Mouse (Mus musculus): ENCODE measurements around the gene Ldb2. TPM values are rescaled to one million over a fixed set of nuclear protein-coding genes. Genes with fewer than 3 reads are reported as not detected.

Gene Ldb2
- total RNA-seq, 2 experiments from 2014 or later = 6.1 to 6.8 TPM

GRCm38 (mm10) chr5:44543472-44544132 is 255.9 kb downstream of the Ldb2 start:
- no peak for DNase-seq

DNA sequence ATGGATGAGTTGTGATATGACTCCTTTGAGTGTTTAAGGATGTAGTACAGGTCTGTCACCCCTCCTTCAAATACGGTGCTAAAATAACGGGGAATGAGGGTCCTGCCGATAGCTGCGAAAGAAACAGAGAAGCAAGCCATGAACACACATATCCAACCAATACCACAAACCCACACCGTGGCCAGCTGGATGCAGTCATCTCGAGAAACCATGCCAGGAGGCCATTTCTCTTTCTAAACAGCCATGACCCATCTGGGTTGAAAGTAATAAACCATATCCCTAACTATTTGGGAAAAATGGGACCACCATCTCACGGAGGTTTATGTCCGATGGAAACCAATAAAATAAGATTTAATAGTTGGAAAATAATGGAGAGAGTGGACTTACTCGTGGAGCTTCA is 257.7 kb downstream of the Ldb2 start:
- no peak for DNase-seq

DNA sequence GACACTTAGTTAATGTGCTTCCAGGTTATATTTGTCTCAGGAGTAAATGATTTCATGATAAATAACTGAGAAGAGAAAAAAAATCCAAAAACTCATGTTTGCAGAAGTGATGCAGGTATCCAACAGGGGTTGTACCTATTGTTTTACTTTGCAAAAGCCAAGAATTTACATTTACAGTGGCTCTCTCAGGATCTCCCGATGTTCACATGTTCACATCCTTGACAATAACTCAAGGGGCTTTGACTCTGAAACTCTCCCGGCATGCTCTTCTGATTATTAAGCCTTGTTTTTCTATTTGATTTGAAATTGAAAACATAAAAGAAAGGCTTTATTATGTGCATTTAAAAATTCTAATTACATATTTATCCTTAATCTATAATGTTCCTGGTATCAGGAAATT is 260.8 kb downstream of the Ldb2 start:
- DNase-seq = no peak

- DNase-seq = peak; percentile 32 to 49
Observed at GRCm38 (mm10) chr5:44538000-44538395, 261.5 kb downstream of the Ldb2 start.

GRCm38 (mm10) chr5:44537316-44537999 is 262.0 kb downstream of the Ldb2 start:
- DNase-seq = no peak

GRCm38 (mm10) chr5:44529466-44529865 is 270.0 kb downstream of the Ldb2 start:
- DNase-seq = no peak

GRCm38 (mm10) chr5:44529001-44529400 is 270.5 kb downstream of the Ldb2 start:
- DNase-seq = no peak

GRCm38 (mm10) chr5:44505221-44505620 is 294.3 kb downstream of the Ldb2 start:
- DNase-seq = no peak

DNA sequence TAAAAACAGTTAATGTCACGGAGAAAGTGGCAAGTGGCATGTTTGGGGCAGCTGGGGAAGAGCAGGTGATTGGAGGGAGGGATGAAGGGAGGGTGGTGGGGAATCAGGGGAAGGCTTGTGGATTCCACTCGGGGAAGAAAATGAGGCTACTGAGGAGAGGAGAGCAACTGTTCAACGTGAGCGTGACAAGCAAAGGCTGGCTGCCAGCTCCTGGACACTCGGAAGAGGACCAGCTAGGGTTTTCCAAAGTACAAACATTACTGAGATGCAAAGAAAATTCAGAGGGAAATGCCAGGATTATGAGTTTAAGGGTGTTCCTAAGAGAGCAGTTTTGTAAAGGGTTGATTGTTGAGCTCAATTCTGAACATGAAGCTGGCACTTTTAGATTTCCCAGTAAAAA is 294.7 kb downstream of the Ldb2 start:
- no peak for DNase-seq

- no peak for DNase-seq
Observed at GRCm38 (mm10) chr5:44498229-44498628, 301.3 kb downstream of the Ldb2 start.

DNA sequence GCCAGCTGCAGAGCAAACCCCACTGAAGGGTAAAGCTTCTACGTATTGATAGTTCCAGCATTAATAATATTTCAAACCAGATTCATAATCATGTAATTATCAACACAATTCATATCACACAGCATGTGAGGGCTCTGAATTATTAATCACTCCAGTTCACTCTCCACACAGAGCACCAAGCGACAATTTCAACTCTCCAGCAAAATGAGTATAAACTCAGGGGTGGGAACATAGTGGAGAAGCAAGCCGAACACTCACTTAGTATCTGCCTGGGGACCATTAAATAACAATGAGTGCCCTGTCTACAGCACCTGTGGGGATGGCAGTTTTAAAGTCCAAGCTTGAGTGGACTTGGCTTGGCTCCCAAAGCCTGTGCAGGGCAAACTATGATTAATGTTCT is 302.6 kb downstream of the Ldb2 start:
- no peak for DNase-seq

DNA sequence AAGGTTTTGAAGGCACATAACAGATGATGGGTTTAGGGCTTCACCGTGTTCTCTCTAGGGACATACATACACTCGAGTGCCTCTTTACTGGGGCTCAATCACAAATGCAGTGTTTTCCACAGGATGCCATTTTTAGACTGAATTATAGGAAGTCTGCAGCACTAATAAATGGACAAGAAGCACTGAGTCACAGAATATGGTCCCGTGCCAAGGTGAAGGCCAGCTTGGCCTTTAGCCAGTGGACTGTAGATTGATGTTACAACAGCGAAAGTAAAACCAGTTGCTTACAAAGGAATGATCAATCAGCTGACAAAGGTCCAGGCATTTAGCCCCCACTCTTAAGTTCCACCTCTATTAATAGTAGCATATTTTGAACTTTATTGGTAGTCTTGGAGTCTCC is 304.4 kb downstream of the Ldb2 start:
- DNase-seq = peak; percentile 71 to 85

GRCm38 (mm10) chr5:44494133-44494532 is 305.3 kb downstream of the Ldb2 start:
- peak; percentile 16 to 44 for DNase-seq

DNA sequence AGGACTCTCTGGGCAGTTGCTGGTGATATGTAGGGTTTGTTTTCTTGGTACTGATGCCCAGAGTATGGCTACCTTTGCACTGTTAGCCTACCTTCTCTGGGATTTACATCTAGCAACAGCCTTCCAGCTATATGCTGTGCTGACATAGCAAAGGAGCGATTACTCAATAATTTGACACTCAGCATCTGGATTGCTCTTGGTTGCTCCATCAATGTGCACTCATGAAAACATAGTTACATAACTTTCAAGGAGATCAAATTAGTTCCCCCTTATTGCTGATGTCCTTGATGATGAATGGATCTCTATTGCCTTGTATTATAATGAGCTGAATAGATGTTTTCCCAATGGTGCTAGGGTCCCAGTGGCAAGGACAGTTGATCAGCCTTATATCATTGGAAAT is 308.0 kb downstream of the Ldb2 start:
- no peak for DNase-seq

GRCm38 (mm10) chr5:44490462-44490861 is 309.0 kb downstream of the Ldb2 start:
- DNase-seq = no peak

- DNase-seq = no peak
Observed at GRCm38 (mm10) chr5:44483426-44484106, 315.9 kb downstream of the Ldb2 start.

DNA sequence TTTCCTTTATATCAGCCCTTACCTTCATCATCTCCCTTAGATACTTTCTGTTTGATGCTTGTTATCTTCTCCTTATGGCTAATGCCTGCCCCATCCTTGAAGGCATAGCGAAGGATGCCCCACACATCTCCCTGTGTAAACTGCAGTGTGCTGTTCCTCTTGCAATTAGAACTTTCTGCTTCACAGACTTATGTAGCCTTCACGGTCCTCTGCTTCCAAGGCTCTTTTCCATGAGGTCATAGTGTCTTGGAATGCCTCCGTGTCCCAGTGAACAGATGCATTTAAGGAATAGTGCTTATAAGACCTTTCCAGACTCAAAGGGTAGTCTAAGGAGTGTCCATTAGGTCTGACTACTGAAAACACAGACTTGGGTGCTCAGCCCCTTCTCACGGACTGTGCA is 318.1 kb downstream of the Ldb2 start:
- DNase-seq = no peak

- no peak for DNase-seq
Observed at GRCm38 (mm10) chr5:44476356-44476755, 323.1 kb downstream of the Ldb2 start.

DNA sequence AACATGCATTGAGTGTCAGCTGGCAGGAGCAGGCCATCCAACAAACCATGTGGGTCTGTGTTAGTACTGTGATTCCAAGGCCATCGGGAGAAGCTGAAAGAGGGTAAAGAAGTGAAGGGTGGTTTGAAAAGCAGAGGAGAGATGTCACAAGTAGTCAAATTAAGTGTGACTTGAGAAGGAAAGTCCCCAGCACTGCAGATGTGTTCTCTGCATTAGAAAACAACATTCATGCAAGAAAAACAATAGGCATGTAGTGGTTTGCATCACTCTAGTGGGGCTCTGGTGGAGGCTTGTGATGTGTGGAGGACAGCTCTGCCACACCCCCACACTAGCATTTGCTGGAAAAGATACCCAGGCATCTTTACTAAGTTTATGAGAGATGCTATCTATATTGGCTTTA is 323.9 kb downstream of the Ldb2 start:
- no peak for DNase-seq

DNA sequence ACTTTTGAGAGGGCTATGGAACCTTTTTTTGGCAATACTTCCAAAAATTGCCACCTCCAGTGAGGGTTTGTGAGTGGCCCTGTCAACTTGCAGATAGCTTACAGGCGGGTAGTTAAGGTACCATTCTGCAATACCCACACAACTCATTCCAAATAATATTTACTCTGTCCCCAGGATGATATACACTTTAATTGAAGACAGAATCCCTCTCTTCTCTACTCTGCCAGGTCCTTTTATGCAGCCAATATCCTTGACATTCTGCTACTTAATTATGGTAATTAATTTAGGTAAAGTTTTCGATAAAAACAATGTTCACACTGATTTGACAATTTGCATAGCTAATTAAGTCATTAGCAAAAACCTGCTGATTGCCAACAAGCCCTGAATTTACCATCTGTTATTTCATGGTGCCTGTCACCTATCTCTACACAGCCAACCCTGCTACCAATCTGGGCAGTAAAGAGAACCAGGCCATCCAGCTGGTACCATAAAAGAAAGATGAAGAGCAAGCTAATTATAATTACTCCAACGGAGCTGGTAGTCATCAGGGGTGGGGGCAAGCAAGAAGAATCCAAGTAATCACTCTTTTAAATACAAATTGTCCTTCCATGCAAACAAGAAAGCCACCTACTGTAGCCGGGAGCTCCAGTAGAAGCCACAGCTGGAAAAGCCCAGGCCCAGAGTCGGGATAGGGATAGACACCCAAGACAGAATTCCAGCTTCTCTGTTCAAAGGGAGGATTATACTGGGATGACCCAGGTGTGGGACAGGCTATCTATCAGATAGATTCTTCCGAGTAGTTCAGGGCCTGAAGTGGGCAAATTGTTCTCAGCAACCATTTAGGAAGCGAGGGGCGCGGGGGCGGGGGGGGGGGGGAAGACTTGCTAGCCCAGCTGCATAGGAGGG is 325.4 kb downstream of the Ldb2 start:
- DNase-seq = no peak

GRCm38 (mm10) chr5:44465238-44465637 is 334.2 kb downstream of the Ldb2 start:
- no peak for DNase-seq
